Mouse (Mus musculus) urinary bladder, postnatal 25 days (tissue): ENCODE data around the gene Mmd.

Experiments
- DNase-seq: peaks from one replicate; pipeline ENCODE4 v3.0.0; 2022; ENCODE audit warnings: low spot score

The Mmd gene

DNA sequence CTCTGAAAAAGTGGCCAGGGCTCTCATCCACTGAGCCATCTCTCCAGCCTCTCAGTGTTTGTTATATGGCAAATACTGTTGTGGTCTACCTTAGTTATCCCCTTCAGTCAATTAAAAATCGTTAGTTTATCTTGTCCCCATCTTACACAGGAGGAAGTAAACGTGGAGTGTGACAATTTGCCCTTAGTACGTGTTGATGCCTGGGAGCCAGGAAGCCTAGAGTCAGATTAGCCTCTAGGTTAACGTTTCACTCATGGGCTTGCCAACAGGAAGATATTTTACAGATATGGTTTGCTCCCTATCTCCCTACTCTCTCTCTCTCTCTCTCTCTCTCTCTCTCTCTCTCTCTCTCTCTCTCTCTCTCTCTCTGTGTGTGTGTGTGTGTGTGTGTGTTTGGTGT is 33.9 kb downstream of the Mmd start:
- no peak for DNase-seq

DNA sequence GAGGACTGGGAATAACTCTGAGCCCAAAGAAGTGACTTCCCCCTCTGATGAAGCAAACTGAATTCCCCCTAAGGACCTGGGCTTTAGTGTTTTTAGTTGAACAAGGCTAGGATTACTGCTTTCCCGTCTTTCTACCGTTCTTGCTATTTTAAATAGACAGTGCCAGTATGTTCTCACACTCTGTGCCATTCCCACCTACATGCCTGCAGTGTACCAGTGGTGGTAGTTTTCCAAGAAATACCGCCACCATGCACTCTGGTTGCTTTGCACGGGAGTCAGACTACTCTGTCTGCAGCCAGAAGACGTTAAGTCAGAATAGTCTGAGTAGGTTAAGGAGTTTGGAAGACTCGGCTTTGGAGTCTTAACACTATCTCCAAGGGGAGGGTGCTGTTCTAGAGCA is 34.3 kb downstream of the Mmd start:
- DNase-seq: no peak

DNA sequence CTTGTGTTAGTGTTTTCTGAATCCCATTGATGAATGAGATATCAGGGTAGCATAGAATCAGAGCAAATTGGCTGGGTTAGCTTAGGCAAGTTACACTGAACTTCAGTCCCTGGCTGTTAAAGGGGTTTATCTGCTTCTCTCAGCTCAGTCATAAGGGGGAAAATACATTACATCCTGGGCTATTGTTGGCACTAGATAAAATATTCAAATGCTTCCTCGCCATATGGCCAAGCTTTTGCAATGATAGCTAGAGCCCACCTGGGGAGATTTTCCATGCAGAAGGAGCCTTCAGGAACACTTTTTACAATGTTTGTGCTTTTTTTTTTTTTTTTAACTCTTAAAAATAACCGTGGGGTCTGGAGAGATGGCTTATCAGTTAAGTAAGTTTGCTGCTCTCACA is 34.8 kb downstream of the Mmd start:
- DNase-seq: no peak

DNA sequence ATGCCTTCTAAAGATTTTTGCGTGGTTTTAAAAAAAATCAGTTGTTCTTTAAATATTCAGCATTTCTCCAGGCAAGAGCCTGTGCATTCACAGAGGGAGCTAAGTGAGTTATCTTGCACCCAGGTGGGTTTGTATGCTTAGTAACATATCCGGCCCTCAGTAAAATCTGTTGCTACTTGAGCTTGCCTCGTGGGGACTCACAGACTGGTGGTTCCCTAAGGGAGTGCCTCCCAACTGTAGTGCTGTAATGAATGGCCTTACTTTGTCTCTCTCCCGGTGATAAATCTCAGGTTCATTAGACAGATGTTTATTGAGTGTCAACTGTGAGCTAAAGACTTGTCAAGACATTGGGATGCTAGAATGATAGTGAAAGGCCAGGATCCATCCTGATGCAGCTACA is 35.4 kb downstream of the Mmd start:
- no peak for DNase-seq

DNA sequence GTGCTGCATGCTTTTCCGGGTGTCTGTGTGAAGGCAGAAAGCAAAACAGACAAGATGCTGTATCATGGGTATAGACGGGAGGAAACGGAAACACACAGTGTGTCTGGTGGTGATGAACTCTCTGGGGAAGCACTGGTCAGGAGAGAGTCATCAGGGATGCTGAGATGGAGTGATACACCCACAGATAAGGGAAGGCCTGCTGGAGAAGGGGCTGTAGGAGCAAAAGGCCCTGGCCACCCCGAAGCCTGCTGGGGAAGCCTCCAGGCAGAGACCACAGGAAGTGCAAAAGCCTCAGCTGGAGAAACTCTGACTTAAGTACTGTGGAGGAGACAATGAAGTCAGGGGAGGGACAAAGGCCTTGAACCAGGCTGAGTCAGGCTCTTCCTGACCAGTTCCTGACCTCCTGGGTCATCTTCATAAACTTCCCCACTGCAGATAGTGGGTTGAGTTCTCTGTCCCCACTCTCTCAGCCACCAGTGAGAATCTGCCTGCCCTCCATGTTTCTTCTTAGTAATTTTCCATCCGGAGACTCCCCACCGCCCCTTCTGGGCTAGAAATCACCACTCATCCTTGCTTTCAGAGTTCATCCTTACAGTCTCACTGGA is 37.4 kb downstream of the Mmd start:
- DNase-seq: no peak

DNA sequence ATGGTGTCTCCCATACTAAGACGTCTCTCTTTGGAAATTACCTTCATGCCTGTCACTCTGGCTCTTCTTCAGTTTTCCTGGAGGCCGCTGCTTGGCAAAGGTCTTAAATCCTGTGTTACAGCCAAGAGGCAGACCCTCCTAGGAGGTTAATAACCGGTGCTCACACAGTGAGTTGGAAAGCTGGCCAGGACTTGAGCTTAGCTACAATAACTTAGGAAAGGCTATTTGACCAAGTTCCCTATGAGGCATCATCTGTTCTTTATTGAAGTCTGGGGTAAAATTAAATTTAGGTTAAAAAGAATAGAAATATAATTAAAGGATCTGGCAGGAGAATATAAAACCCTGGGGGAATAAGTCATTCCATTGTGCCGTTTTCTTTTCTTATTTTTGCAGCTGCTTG is 41.9 kb downstream of the Mmd start:
- no peak for DNase-seq

DNA sequence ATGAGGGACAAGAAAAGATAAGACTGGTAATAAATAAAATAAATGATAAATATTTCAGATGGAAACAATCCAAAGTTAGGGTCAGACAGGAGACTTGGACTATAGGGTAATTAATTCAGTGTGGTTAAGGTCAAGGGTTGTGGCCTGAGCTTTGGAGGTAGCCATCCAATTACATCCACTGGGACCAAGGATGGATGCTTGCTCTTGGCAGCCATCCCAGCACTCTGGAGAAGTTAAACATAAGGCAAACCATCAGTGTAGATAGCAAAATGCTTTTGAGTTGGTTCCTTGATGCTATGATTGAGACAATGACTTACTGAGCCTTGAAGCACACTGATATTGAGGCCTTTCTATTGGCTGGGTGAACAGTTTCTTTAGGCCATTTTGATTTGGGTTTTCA is 43.5 kb downstream of the Mmd start:
- no peak for DNase-seq

DNA sequence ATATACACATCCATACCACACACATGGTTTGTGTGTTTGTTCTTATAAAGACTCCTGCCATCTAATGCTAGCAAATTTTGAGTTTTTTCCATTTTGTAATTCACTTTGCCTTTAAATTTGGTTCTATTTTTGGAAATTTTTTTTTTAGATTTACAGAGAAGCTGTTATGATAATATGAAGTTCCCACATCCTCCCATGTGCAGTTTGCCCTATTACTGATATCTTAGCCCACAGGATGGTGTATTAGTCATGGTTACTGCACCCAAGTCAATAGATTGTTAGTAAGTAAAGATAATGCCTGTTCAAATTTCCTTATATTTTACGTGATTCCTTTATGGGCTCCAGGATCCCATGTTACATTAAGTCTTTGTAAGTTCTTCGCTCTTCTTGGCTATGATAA is 45.4 kb downstream of the Mmd start:
- DNase-seq: no peak

DNA sequence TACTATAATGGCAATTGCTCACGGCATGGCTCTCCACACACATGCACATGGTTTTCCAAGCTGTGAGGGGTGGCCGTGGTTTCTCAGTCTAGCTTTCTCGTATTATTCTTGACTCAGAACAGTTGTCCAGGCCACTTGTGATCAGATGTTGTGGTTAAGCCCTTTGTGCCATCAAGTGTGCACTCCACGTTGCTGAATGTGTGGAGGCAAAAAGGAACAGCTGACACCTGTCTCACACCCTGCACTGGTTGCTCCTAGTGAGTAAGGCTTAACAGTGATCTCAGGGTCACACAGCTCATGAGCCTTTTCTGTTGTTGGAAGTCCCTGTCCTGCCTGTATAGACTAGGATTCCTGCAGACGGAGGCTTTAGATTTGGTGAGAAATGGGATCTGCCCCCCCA is 56.8 kb downstream of the Mmd start:
- DNase-seq: no peak

DNA sequence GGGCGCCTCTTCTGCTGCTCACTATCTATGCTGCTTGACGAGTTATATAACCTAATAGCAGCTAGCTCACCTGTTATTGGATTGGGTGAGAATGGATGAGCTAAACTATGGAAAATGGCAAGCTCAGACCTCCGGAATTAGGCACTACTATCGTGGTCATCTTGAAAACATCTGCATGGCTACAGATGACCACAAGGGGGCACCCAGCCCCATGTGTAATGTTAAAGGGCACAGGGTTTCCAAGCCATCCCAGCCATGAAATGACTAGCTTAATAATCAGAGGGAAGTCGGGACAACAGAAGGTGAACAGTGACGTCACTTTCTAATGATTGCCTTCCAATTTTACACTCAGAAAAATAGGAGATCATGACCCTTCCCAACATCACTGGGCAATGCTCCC is 57.7 kb downstream of the Mmd start:
- DNase-seq: peak; percentile 43

DNA sequence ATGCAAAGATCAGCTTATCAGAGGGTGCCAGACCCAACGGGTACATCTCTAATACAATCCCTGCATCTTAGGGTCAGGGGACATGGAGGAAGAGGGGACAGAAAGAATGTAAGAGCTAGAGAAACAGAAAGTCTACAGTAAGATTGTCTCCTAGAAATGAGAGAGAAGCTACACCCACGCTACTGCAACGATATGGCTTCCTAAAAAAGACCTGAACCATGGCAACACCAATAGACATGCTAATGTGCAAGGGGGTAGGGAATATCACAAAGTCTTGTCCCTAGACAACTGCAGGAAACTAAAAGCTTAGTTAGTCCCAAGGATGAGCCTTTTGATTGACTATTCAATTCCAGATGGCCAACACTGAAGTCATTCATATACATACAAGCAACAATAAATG is 65.3 kb downstream of the Mmd start:
- DNase-seq: no peak

DNA sequence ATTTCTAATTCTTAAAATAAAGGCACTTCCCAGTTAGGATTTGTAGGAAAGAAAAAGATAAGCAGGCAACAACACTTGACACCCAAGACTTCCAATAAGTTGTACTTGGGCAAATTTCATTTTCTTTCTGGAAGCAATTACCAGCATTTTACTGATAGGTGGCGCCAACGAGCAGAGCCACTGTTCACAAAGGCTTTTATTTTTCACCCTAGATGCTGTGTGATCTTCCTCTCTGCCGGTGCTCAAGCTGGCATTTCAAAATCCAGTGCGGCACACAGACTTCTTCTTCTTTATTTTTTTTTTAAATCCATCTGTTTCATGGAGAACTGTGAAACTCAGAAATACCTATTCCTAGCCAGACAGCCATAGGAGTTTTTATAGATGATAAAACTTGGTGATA is 68.2 kb downstream of the Mmd start:
- peak; percentile 37 for DNase-seq

DNA sequence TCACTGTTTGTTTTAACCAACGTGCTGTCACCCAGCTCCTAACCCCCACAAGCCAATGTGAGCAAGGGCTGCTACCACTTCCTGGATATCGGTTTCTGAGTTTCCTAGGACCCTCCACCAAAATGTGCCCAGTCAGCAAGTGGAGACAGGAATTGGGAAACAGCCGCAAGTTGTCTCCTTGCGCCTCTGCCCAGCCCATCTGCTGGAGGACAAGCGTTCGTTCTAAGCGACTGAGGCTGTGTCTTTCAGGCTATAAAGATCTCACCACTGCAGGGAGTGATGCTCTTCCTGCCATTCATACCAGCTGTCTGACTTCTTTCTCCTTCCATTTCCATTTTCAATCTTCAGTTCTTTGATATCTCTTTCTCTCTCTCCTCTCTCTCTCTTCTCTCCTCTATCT is 71.7 kb downstream of the Mmd start:
- no peak for DNase-seq

DNA sequence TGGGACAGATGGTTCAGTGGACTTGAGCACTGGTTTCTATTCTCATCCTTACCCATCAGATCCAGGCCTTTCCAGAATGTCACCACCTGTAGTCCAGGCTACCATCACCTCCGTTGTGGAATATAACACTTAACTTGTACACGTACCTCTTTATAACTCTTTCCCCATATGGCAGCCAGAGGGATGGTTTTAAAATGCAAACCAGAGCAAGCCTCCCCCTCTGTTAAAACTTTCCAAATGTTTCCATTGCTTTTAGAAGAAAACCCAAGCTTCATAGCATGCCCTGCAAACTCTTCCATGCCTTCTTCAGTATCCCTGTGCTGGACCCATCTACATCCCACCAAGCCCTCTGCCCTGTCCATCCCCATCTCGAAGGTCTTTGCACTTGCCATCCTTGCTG is 75.3 kb downstream of the Mmd start:
- no peak for DNase-seq

DNA sequence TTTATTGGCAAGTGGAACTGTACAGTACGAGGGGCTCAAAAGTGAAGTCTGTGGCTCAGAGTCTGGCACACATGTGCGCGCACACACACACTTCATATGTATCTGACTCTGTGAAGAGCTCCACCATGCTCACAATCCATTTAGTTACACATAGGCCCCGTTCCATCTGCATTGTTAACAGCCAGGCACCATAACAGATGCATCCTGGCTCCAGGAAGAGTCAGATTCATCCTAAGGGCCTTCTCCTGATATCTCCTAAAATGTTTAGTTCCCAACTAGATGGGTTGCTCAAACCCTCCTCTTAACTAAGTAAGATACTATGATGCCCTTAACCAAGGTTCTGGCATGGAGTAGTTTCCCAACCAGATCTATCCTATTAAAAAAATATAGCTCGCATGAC is 76.9 kb downstream of the Mmd start:
- DNase-seq: no peak

DNA sequence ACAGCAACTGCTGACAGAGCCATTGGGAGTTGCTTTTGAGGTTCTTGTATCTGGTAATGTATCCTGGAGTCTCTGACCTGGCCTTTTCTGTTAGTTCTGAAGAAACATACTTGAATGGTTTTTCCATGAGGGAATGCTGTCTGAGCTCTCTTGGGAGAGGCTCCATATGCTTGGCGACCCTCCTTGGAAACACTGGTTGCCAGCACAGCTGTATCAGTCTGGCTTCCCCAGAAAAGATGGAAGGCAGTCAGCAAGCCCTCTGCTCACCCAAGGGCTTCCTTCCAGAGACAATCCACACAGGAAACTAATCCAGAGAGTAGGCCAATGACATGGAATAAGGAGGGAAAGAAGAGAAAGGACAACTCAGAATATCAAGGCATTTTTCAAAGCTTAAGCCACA is 77.6 kb downstream of the Mmd start:
- DNase-seq: no peak
